Mouse (Mus musculus): Measurements from ENCODE around the gene Mrpl12. TPM values are rescaled to one million over a fixed set of nuclear protein-coding genes. Genes with fewer than 3 reads are reported as not detected.

The Mrpl12 gene
- polyA plus RNA-seq, 1 experiment from 2014 or later: 133 TPM

- H3K27me3 ChIP-seq (ENCODE audit: insufficient read depth, low read length): no peaks in the 10 kb centered on the region
- H3K4me2 ChIP-seq (ENCODE audit: low read depth, low read length): 0 out of 2 replicates have a peak overlapping the region, but pooled peaks have one; percentile 22
- peak overlapping the region; percentile 22 for H3K9ac ChIP-seq (replicated peaks)
- no peaks in the 10 kb centered on the region for H3K36me3 ChIP-seq (replicated peaks; ENCODE audit: insufficient read depth, low read length)
- TF ChIP-seq CTCF (IDR thresholded peaks at IDR 0.05; ENCODE audit: low read depth) (no peak), EP300 (IDR thresholded peaks at IDR 0.05; ENCODE audit: low read depth) (no peak)
- H3K4me3 ChIP-seq (ENCODE audit: low read depth, low read length): no peak overlapping the region
- peak; percentile 14; the same call in 1 of the 2 replicates for ATAC-seq
- peak overlapping the region; percentile 59 for H3K27ac ChIP-seq (ENCODE audit: low read depth)
- H3K9me3 ChIP-seq (ENCODE audit: low read length): no peaks in the 10 kb centered on the region
- WGBS (ENCODE audit: insufficient replicate concordance): 32% methylated on average over 6 of the region's 6 CpGs
- peaks cover 18% of the 10 kb centered on the region for H3K4me1 ChIP-seq (ENCODE audit: insufficient read depth)
- DNase-seq: no peak
These were observed 33.6 kb downstream of the Mrpl12 start for GRCm38 (mm10) chr11:120518027-120518426.

GRCm38 (mm10) chr11:120518558-120518957, 34.1 kb downstream of the Mrpl12 start:
- no peak for TF ChIP-seq EP300 (IDR thresholded peaks at IDR 0.05; ENCODE audit: low read depth)
- no peak for TF ChIP-seq CTCF (IDR thresholded peaks at IDR 0.05; ENCODE audit: low read depth)
- H3K27ac ChIP-seq (ENCODE audit: low read depth): peak overlapping the region; percentile 59
- peak overlapping the region; percentile 22; the same call in 1 of the 2 replicates for H3K4me2 ChIP-seq (ENCODE audit: low read depth, low read length)
- 45% methylated on average over 6 of the region's 6 CpGs for WGBS (ENCODE audit: insufficient replicate concordance)
- DNase-seq (peak; percentile 62), ATAC-seq (peak; percentile 18)
- H3K9me3 ChIP-seq (ENCODE audit: low read length): no peaks in the 10 kb centered on the region
- no peaks in the 10 kb centered on the region for H3K27me3 ChIP-seq (ENCODE audit: insufficient read depth, low read length)
- peaks cover 18% of the 10 kb centered on the region for H3K4me1 ChIP-seq (ENCODE audit: insufficient read depth)
- H3K4me3 ChIP-seq (ENCODE audit: low read depth, low read length): no peak overlapping the region
- no peaks in the 10 kb centered on the region for H3K36me3 ChIP-seq (replicated peaks; ENCODE audit: insufficient read depth, low read length)
- peak overlapping the region; percentile 22 for H3K9ac ChIP-seq (replicated peaks)

GRCm38 (mm10) chr11:120519738-120520137, 35.3 kb downstream of the Mrpl12 start:
- no peaks in the 10 kb centered on the region for H3K36me3 ChIP-seq (replicated peaks; ENCODE audit: insufficient read depth, low read length)
- TF ChIP-seq CTCF (IDR thresholded peaks at IDR 0.05; ENCODE audit: low read depth): no peak
- no peak for TF ChIP-seq EP300 (IDR thresholded peaks at IDR 0.05; ENCODE audit: low read depth)
- 44% methylated on average over 9 of the region's 9 CpGs for WGBS (ENCODE audit: insufficient replicate concordance)
- H3K9me3 ChIP-seq (ENCODE audit: low read length): no peaks in the 10 kb centered on the region
- DNase-seq (peak; percentile 56), ATAC-seq (peak; percentile 43)
- no peaks in the 10 kb centered on the region for H3K27me3 ChIP-seq (ENCODE audit: insufficient read depth, low read length)
- H3K27ac ChIP-seq (ENCODE audit: low read depth): peak overlapping the region; percentile 17
- peaks cover 18% of the 10 kb centered on the region for H3K4me1 ChIP-seq (ENCODE audit: insufficient read depth)
- H3K9ac ChIP-seq (replicated peaks): peak overlapping the region; percentile 18; the same call in 1 of the 2 replicates
- H3K4me2 ChIP-seq (ENCODE audit: low read depth, low read length): no peak overlapping the region; the same call in 1 of the 2 replicates
- H3K4me3 ChIP-seq (ENCODE audit: low read depth, low read length): no peak overlapping the region

GRCm38 (mm10) chr11:120520498-120520897, 36.1 kb downstream of the Mrpl12 start:
- peaks cover 18% of the 10 kb centered on the region for H3K4me1 ChIP-seq (ENCODE audit: insufficient read depth)
- 75% methylated on average over 9 of the region's 9 CpGs for WGBS (ENCODE audit: insufficient replicate concordance)
- no peak overlapping the region for H3K4me2 ChIP-seq (ENCODE audit: low read depth, low read length)
- TF ChIP-seq EP300 (IDR thresholded peaks at IDR 0.05; ENCODE audit: low read depth) (no peak), CTCF (IDR thresholded peaks at IDR 0.05; ENCODE audit: low read depth) (no peak)
- H3K4me3 ChIP-seq (ENCODE audit: low read depth, low read length): no peak overlapping the region
- DNase-seq: no peak
- H3K36me3 ChIP-seq (replicated peaks; ENCODE audit: insufficient read depth, low read length): no peaks in the 10 kb centered on the region
- peak overlapping the region; percentile 17; the same call in 1 of the 2 replicates for H3K27ac ChIP-seq (ENCODE audit: low read depth)
- H3K9ac ChIP-seq (replicated peaks): no peak overlapping the region
- no peak for ATAC-seq
- no peaks in the 10 kb centered on the region for H3K9me3 ChIP-seq (ENCODE audit: low read length)
- no peaks in the 10 kb centered on the region for H3K27me3 ChIP-seq (ENCODE audit: insufficient read depth, low read length)

GRCm38 (mm10) chr11:120520967-120521540, 36.6 kb downstream of the Mrpl12 start:
- Histone ChIP-seq H3K27me3 (ENCODE audit: insufficient read depth, low read length) (no peaks in the 10 kb centered on the region), H3K9me3 (ENCODE audit: low read length) (no peaks in the 10 kb centered on the region), H3K9ac (replicated peaks) (no peak overlapping the region), H3K4me1 (ENCODE audit: insufficient read depth) (peaks cover 15% of the 10 kb centered on the region), H3K4me2 (ENCODE audit: low read depth, low read length) (no peak overlapping the region), H3K36me3 (replicated peaks; ENCODE audit: insufficient read depth, low read length) (no peaks in the 10 kb centered on the region), H3K4me3 (ENCODE audit: low read depth, low read length) (no peak overlapping the region), H3K27ac (ENCODE audit: low read depth) (peak overlapping the region; percentile 31; the same call in 1 of the 2 replicates)
- TF ChIP-seq CTCF (IDR thresholded peaks at IDR 0.05; ENCODE audit: low read depth): no peak
- no peak for TF ChIP-seq EP300 (IDR thresholded peaks at IDR 0.05; ENCODE audit: low read depth)
- ATAC-seq (peak; percentile 70), DNase-seq (no peak)
- WGBS (ENCODE audit: insufficient replicate concordance): 70% methylated on average over 5 of the region's 5 CpGs

GRCm38 (mm10) chr11:120522581-120522980, 38.2 kb downstream of the Mrpl12 start:
- Histone ChIP-seq H3K4me3 (ENCODE audit: low read depth, low read length) (no peak overlapping the region), H3K4me1 (ENCODE audit: insufficient read depth) (peaks cover 18% of the 10 kb centered on the region), H3K9me3 (ENCODE audit: low read length) (no peaks in the 10 kb centered on the region), H3K9ac (replicated peaks) (no peak overlapping the region), H3K27ac (ENCODE audit: low read depth) (no peak overlapping the region), H3K27me3 (ENCODE audit: insufficient read depth, low read length) (no peaks in the 10 kb centered on the region), H3K36me3 (replicated peaks; ENCODE audit: insufficient read depth, low read length) (no peaks in the 10 kb centered on the region), H3K4me2 (ENCODE audit: low read depth, low read length) (no peak overlapping the region)
- no peak for ATAC-seq
- WGBS (ENCODE audit: insufficient replicate concordance): 74% methylated on average over 8 of the region's 8 CpGs
- DNase-seq: no peak
- TF ChIP-seq CTCF (IDR thresholded peaks at IDR 0.05; ENCODE audit: low read depth) (no peak), EP300 (IDR thresholded peaks at IDR 0.05; ENCODE audit: low read depth) (no peak)

Data from liver, postnatal 0 days (tissue).